Mouse (Mus musculus): Measurements from ENCODE around the gene Slc25a25.
"Not testable (repeated sequence)": the region's sequence is repeated elsewhere in the genome, so short reads cannot be mapped to it uniquely, and the experiment has no call there.

DNA sequence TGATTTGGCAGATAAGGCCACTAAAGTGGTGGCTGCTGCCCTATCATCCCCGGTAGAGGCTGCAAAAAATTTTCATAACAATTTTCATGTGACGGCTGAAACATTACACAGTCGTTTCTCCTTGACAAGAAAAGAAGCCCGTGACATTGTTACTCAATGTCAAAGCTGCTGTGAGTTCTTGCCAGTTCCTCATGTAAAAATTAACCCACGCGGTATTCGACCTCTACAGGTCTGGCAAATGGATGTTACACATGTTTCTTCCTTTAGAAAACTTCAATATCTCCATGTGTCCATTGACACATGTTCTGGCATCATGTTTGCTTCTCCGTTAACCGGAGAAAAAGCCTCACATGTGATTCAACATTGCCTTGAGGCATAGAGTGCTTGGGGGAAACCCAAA, 24.1 kb upstream of the Slc25a25 start:
- not testable (repeated sequence) for TF ChIP-seq MYOG (IDR thresholded peaks at IDR 0.05; ENCODE audit: control insufficient read depth, extremely low read depth, insufficient read length); CTCF (IDR thresholded peaks at IDR 0.05; ENCODE audit: control insufficient read depth, insufficient read depth, insufficient read length); MYOD1 (IDR thresholded peaks at IDR 0.05; ENCODE audit: control insufficient read depth, insufficient read length, low read depth); CEBPB (IDR thresholded peaks at IDR 0.05; ENCODE audit: low read depth); MAX (IDR thresholded peaks at IDR 0.05); FOSL1 (IDR thresholded peaks at IDR 0.05; ENCODE audit: insufficient read depth, low read length, poor library complexity, severe bottlenecking)
